Mouse (Mus musculus) liver, adult 2 months (tissue): ENCODE results near the gene Apobec2. TPM values are rescaled to one million over a fixed set of nuclear protein-coding genes. Genes with fewer than 3 reads are reported as not detected.

ENCODE experiments used
- DNase-seq: peaks from one replicate; pipeline ENCODE4 v3.0.0-alpha.2; 2011; ENCODE audit warnings: low read depth, low spot score; ENCODE audit errors: extremely low read depth
- H3K27ac ChIP-seq: fragments of 200-500 bp; replicated peaks from 2 replicates; pipeline ENCODE4 v1.5.1; 2012; ENCODE audit warnings: low read depth, mild to moderate bottlenecking, control low read depth, inconsistent platforms, low read length; ENCODE audit not compliant: insufficient read depth
- H3K27me3 ChIP-seq: fragments of 200-500 bp; 2 replicates; pipeline ENCODE4 v1.6.1; 2012; ENCODE audit warnings: mild to moderate bottlenecking, moderate library complexity, low read length, inconsistent platforms; ENCODE audit not compliant: control insufficient read depth, insufficient read depth
- H3K36me3 ChIP-seq: fragments of 200-500 bp; 2 replicates; pipeline ENCODE4 v1.6.1; 2012; ENCODE audit warnings: low read length, inconsistent platforms; ENCODE audit not compliant: control insufficient read depth, insufficient read depth
- H3K4me1 ChIP-seq: fragments of 200-500 bp; 2 replicates; pipeline ENCODE4 v1.6.1; 2011; ENCODE audit warnings: low read length; ENCODE audit not compliant: control insufficient read depth, insufficient read depth
- H3K4me3 ChIP-seq: fragments of 200-500 bp; 2 replicates; pipeline ENCODE4 v1.5.1; 2011; ENCODE audit warnings: low read depth, mild to moderate bottlenecking, control low read depth, low read length, moderate library complexity; ENCODE audit not compliant: insufficient read depth
- H3K79me2 ChIP-seq: fragments of 200-500 bp; 2 replicates; pipeline ENCODE4 v1.6.1; 2012; ENCODE audit warnings: inconsistent platforms, mild to moderate bottlenecking, low read length, moderate library complexity; ENCODE audit not compliant: control insufficient read depth, insufficient read depth
- H3K9ac ChIP-seq: fragments of 200-500 bp; 2 replicates; pipeline ENCODE4 v1.6.1; 2012; ENCODE audit warnings: low read depth, mild to moderate bottlenecking, control low read depth, inconsistent platforms, low read length
- CTCF ChIP-seq: fragments of 200-500 bp; IDR thresholded peaks from 2 replicates; pipeline ENCODE4 v1.5.1; 2011; ENCODE audit warnings: low read depth, low read length, control low read depth
- POLR2A ChIP-seq: fragments of 200-500 bp; IDR thresholded peaks from 2 replicates; pipeline ENCODE4 v1.6.1; 2011; ENCODE audit warnings: low read length, control low read depth; ENCODE audit not compliant: insufficient read depth; ENCODE audit errors: extremely low read depth
- WGBS: fragments of 180-500 bp; shearing (Covaris S2); methylation state at CpG from one replicate; pipeline ENCODE4 v1.1.7; 2018; 5-methylcytosine and 5-hydroxymethylcytosine counted together
- polyA plus RNA-seq: library from polyadenylated mRNA; depleted of rRNA; stranded (reverse); fragments of >200 nt; gene quantifications from 2 replicates; pipeline ENCODE4 v1.2.3, GENCODE M21; 2012
- total RNA-seq: library from RNA; depleted of rRNA; stranded (reverse); fragments of >200 nt; gene quantifications from 2 replicates; pipeline ENCODE4 v1.2.3, GENCODE M21; 2014

The Apobec2 gene
- total and polyA plus RNA-seq, 2 experiments = 0.28 TPM; not detected in 1

DNA sequence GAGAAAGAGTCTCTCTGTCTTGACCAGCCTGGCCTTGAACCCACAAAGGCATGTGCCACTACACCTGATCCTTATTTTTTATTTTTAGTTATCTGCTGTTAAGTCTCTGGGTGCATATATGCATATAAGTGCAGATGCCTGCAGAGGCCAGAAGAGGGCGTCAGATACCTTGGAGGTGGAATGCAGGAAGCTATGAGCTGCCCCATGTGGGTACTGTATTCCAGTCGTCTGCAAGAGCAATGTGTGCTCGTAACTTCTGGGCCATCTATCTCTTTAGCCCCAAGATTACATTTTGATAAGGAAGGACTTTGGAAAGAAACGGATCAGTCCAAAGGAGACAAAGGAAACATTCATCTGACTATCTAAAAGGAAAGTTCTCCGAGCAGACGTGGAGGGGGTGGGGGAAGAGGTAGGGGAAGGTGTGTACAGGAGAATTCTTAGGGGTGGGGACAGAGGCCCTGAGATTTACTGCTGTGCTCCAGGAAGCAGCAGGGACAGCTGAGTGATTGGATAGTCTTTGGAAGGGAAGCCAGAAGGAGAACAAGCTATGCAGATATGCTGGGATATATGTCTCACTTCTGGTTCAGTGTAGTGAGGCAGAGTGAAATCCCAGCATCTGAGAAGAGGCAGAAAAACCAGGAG lies 1.1 kb upstream of the Apobec2 start:
- no peaks in the 10 kb centered on the region for H3K27me3 ChIP-seq
- H3K4me3 ChIP-seq = no peak overlapping the region
- H3K36me3 ChIP-seq = no peaks in the 10 kb centered on the region
- no peaks in the 10 kb centered on the region for H3K4me1 ChIP-seq
- WGBS = 76% methylated on average over 6 of the region's 6 CpGs
- no peak overlapping the region for H3K27ac ChIP-seq
- H3K9ac ChIP-seq = no peak overlapping the region
- H3K79me2 ChIP-seq = no peaks in the 10 kb centered on the region
- TF ChIP-seq POLR2A (no peak), CTCF (no peak)
- no peak for DNase-seq

DNA sequence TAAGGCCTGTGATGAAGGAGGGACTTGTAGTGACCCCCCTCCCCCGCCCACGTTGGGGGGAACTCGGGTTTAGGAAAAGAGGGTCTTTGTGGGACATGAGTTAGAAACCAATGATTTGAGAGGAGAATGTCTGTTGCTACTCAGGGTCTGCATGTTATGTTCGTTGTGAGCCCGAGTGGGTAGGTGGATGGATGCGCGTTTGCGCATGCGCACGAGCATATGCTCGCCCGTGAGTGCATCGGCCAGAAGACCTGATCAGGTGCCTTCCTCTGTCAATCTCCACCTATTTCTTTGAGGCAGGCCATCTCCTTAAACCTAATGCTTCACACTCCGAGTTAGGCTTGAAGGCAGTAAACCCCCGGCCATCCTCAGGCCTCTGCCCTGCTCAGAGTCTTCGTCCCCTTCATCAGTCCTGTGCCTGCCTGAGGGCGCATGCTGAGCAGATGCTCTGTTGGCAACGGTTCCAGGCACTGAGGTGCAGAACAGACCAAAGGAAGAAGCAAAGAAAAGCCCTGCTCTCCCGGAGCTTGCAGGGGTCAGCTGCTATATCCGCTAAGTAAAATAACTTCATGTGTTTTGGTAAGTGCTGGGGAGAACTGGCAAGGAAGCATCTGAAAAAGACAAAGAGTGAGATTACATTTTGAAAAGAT lies 401 bp upstream of the Apobec2 start:
- H3K27me3 ChIP-seq = no peaks in the 10 kb centered on the region
- H3K36me3 ChIP-seq = no peaks in the 10 kb centered on the region
- H3K27ac ChIP-seq = no peak overlapping the region
- no peaks in the 10 kb centered on the region for H3K79me2 ChIP-seq
- no peak for DNase-seq
- 86% methylated on average over 20 of the region's 20 CpGs for WGBS
- H3K9ac ChIP-seq = no peak overlapping the region
- no peak overlapping the region for H3K4me3 ChIP-seq
- H3K4me1 ChIP-seq = no peaks in the 10 kb centered on the region
- no peak for TF ChIP-seq CTCF
- TF ChIP-seq POLR2A = no peak

DNA sequence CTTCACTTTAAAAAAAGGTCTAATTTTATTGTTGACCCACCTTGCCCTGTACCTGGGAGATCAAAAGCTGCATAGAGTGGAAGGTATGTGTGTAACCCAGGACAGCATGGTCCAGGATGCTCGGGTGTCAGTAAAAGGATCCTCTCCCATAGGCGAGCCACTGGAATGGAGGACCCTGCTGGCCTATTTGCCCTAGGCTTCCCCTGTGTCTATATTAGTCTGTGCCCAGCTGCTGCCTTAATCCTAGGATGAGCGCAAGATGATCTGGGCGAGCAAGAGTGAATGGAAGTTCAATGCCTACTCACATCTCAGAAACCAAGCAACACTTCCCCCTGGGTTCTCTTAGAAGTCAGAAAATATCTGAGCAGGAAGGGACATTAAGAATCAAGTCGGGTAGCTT lies 1.7 kb downstream of the Apobec2 start:
- H3K27ac ChIP-seq = no peak overlapping the region
- H3K4me1 ChIP-seq = no peaks in the 10 kb centered on the region
- TF ChIP-seq POLR2A = no peak
- no peak for TF ChIP-seq CTCF
- H3K4me3 ChIP-seq = no peak overlapping the region
- H3K9ac ChIP-seq = no peak overlapping the region
- DNase-seq = no peak
- no peaks in the 10 kb centered on the region for H3K27me3 ChIP-seq
- no peaks in the 10 kb centered on the region for H3K36me3 ChIP-seq
- H3K79me2 ChIP-seq = no peaks in the 10 kb centered on the region
- WGBS = 75% methylated on average over 5 of the region's 5 CpGs

DNA sequence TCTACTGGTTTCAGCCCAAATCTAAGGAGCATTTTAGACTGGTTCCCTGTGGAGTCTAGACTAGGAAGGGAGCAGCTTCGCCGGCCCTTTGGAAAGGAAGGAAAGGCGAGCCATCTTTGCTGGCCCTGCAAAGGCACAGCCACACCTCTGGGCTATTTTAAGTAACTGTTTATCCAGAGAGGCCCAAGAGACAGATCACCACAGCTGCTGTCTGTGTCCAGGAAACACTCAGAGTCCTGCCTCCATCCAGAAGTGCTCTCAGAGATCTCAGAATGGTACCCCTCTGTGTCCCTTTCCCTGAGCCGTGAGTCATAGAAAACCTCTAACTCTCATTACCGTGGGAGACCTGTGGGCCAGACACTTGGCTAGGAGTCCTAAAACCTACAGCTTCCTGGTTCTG lies 2.3 kb downstream of the Apobec2 start:
- no peaks in the 10 kb centered on the region for H3K4me1 ChIP-seq
- no peaks in the 10 kb centered on the region for H3K36me3 ChIP-seq
- H3K27me3 ChIP-seq = no peaks in the 10 kb centered on the region
- DNase-seq = no peak
- no peak overlapping the region for H3K9ac ChIP-seq
- no peak overlapping the region for H3K27ac ChIP-seq
- no peak overlapping the region for H3K4me3 ChIP-seq
- no peaks in the 10 kb centered on the region for H3K79me2 ChIP-seq
- TF ChIP-seq POLR2A = no peak
- no peak for TF ChIP-seq CTCF
- 74% methylated on average over 5 of the region's 5 CpGs for WGBS

DNA sequence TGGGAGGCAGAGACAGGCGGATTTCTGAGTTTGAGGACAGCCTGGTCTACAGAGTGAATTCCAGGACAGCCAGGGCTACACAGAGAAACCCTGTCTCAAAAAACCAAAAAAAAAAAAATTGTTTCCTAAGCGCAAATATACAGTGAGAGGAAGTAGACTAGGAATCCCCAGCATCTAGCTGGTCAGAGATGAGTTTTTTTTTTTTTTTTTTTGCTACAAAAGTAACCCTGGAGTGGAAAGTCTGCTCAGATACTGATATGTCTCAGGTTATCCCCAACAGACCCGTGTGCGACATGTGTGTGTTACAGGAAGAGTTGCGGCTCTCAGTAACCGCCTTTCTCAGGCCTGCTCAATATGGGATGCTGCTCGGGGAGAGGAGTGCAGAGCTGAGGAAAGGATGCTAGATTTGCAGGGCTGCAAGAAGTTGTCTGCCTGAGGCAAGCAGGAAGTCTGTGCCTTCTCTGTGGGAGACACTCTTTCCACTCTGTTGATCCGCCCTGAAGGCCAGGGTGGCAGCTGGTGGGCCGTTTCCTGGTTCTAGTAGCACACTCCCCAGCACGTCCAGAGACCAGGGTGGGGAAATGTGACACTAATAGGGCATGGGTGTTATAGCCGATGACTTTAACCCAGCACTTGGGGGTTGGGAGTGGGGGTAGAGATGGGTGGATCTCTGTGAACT lies 4.7 kb downstream of the Apobec2 start:
- no peak overlapping the region for H3K27ac ChIP-seq

More for the DNA sequence above, 4.7 kb downstream of the Apobec2 start:
- 74% methylated on average over 11 of the region's 11 CpGs for WGBS
- H3K79me2 ChIP-seq = no peaks in the 10 kb centered on the region
- H3K4me1 ChIP-seq = no peaks in the 10 kb centered on the region
- no peaks in the 10 kb centered on the region for H3K36me3 ChIP-seq
- H3K4me3 ChIP-seq = no peak overlapping the region
- no peaks in the 10 kb centered on the region for H3K27me3 ChIP-seq
- no peak overlapping the region for H3K9ac ChIP-seq
- TF ChIP-seq POLR2A (no peak), CTCF (no peak)
- DNase-seq = no peak
